Mouse (Mus musculus): ENCODE results near the gene Acaca.

Gene Acaca

DNA sequence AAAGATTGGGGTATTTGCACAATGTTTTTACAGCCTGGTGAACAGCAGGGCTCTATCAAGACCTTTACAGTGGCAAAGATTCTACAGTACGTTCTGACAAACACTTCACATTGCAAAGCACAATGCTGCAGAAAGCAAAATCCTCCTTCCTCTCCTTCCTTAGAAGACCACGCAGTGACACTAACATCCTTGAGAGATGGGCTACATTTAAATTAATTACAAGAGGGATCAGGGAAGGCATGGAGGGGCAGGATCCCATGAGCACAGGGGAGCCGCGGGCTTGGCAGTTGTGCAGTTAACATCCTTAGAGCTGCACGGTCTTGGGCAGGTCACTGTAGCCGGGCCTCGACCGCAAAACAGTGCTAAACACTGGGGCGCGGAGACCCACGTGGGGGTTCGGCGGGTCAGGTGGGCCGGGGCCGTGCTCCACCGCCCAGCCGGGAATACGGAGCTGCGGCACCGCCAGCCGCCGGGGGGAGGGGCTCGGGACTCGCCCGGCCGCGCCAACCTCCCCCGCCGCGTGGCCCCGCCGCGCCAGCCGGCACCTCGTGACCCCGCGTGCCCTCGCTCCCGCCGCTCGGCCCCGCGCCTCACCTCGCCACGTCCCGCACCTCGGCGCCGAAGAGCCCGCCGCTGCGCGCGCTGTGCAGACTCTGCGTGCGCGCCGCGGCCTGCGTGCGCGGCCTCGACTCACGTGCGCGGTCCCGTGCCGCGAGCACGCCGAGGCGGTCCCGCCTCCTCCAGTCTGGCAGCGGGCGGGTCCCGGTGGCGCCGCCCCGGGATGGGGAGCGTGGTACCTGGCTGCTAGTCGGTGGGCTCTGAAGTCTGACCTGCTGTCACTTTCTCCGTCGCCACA, at the start of gene Acaca, which contains the start of gene Tada2a:
Gene Acaca (plus strand): TSS at position 730 of the 856 bp plus-strand sequence.
Gene Tada2a (minus strand): TSS at position 658 of the 856 bp plus-strand sequence.
- peak; percentile 70 to 87 for DNase-seq (ENCODE audit: low spot score in 2 of 2)

DNA sequence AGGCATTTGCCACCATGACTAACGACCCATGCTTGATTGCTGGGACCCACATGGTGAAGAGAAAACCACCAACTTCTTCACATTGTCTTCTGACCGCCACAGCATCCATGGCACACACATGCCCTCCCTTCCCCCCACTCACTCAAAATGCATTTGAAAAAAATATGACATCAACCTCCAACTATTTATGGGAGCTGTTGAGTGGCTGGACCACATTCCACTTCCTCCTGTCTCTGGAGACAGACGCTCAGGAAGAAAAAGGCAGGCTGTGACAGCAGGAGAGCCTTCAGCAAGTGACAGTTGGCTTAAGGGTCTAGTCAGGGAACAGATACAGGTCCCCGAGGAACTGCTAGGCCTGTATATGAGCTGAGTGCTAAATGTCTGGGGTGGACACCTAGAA, 49.6 kb upstream of the Acaca start:
- no peak for DNase-seq (ENCODE audit: low spot score in 2 of 2)

DNA sequence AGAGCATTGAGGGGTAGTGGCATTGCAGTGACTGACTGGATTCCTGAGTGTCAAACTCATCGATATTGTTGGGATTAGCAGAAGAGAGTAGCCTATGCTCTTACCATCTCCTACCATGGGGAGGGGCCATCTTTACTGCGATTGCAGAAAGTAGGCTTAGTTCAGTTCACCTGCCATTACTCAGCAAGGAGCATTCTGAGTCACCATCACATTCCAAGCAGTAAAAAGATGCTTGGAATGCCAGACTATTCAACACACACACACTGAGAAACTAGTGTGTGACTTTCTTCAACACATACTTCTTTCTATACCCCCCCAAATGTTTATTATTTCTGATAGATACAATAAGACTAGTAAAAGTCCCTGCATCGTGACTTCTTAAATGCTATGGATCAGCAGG, 49.1 kb upstream of the Acaca start:
- DNase-seq (ENCODE audit: low spot score in 2 of 2), result no peak

DNA sequence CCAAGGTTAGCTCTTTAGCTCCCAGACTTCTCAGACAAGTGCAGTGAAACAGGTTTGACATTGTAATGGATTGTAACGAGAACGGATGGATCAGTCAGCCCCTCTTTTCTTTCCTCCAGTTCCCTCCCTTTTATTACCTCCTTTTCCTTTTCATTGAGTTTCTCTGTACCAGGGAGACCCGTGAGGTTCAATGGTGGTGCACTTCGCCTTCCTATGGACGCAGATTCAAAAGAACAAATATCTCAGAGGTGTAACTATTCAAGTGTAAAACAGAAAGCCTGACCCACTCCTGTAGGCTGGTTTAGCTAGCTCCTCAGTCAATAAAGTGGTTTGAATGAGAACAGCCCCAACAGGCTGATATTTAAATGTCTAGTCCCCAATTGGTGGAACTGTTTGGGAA, 47.6 kb upstream of the Acaca start:
- DNase-seq (ENCODE audit: low spot score in 2 of 2), result no peak

DNA sequence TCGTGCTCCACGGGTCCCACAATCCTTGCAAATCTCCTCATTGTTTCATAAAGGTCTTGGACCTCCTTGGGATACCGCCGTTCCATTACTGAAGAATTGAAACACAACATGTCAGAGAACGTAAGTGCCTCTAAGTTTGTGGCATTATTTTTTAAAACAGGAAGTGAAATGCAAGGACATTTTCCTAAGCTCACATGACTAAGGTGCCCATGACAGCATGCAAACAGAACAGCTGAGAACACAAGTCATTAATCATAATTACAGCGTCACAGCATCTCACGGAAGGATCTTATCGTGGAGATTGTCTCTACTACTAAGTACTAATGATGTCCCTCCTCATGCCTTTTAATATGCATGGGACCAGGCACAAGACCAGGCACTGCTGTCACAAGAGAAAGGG, 38.9 kb upstream of the Acaca start:
- no peak for DNase-seq (ENCODE audit: low spot score in 2 of 2)

DNA sequence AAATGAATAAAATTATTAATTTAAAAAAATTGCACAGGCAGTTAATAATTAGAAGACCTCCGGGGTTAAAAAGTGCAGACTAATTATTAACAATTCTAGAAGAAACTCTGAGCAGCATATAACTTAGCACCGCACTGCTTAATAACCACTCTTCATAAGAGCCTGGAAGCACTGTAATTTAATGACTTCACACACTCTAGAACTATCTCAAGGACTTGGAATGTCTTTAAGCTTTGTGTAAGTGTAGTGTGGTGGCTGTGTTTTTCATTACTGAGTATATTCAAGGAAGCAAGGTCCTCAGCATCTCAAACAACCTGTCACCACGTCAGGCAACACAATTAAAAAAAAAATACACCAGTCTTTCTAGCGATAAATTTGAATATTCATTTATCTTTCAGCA, 34.4 kb upstream of the Acaca start:
- no peak for DNase-seq (ENCODE audit: low spot score in 2 of 2)

DNA sequence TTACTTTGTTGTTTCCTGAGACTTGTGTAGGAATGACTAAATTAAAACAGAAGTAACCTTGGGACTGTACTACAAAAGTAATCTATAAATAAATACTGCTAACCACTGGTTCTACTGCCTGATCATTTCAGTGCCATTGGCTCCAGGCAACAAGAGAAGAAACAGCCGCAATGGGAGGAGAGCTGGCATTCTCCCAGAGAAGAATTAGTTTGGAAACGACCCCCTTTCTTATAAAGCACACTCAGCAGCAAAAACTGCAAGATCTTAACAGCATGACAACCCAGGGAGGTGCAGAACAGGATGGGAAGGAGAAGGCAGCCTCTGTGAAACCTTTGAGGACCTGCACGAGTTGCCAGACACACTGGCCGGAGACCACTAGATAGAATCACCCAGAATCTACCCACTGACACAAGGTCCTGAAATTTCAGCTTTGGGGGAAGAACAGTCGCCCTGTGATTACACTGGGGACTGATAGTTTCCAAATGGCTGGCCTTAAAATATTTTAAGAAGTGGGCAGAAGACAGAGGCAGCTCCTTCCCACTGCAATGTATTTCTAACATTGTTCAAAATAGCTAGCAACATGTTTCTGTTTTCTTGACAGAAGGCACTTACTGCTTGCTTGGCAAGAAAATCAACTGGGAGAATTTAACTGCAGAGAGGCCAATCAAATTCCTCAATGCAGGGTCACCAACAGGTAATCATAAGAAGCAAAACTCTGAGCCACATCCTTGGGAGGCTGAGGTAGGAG, 32.0 kb upstream of the Acaca start:
- no peak for DNase-seq (ENCODE audit: low spot score in 2 of 2)

DNA sequence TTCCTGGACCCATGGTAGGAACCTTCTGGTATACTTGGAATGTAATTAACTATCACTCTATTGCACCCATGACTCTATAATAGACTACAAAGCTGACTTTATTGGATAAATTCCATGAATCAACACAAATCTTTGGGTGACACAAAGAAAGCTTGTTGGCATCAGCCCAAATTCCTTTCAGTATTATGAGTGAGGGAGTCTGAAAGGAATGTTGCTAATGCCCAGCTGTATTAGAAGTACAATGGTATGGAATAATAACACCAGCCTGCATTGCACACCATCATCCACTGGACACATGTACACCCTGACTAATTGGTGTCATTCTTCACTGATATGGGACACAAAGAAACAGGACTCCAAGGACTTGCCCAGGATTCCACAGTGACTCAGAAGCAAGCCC, 28.3 kb upstream of the Acaca start:
- DNase-seq (ENCODE audit: low spot score in 2 of 2), result no peak

DNA sequence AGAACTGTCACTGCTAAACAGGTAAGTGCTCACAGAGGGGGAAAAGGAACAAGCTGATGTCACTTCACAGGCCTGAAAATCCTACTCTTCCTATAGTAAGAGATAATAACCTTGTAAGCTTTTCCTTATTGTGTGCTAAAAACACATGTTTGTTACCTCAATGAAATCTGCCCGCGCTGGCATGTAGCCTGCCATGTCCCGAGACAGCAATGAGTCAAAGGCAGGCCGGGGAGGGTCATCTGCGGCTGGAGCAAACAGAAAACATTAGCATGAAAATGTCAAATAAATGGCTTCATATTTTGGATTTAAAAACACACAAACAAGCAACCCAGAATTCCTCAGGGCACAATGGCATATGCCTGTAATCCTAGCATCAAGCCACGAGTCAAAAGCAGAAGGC, 25.4 kb upstream of the Acaca start:
- no peak for DNase-seq (ENCODE audit: low spot score in 2 of 2)

DNA sequence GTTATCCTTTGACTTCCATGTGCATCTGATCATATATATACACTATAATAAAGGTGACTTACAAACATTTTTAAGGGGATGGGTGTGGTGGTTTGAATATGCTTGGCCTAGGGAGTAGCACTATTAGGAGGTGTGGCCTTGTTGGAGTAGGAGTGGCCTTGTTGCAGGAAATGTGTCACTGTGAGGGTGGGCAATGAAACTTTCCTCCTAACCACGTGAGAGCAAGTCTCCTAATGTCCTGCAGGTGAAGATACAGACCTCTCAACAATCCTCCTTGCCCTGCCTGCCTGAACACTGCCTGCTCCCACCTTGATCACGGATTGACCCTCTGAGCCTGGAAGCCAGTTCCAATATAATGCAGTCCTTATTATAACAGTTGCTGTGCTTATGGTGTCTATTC, 22.3 kb upstream of the Acaca start:
- DNase-seq (ENCODE audit: low spot score in 2 of 2), result no peak

DNA sequence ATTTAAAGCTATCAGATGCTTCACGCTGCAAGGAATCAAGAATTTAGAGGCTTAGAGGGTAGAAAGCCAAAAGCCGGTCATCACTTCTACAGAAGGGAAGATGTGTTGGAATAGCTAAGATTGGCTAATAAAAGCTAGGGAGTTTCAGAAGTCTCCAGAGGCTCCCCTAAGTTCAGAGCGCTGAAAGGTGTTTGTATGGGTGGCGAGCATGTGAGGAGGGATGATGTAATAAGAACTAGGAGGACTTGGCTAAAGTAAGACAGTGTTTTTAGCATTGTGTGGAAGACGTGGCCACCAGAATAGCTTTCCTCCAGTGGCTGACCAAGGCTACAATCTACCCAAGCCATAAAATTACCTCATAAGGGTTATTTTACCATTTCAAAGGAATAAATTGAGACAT, 15.8 kb upstream of the Acaca start:
- no peak for DNase-seq (ENCODE audit: low spot score in 2 of 2)

DNA sequence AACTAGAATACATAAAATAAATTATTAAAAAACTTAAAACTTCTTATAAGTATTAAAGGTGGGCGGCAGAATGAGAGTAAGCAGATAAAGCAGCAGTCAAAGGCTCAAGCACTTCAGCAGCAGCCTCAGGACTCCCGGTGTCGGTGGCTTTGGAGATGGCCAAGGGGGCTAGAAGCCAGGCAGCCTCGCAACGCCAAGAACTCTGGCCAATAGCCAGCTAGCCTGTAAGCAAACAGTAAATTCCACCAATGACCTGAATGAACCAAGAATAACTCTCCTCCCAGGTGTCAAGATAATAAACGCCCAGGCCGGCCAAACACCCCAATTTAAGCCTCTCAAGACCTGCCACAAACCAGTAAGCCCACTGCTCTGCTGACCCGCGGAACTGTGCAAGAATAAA, 13.8 kb upstream of the Acaca start:
- no peak for DNase-seq (ENCODE audit: low spot score in 2 of 2)

DNA sequence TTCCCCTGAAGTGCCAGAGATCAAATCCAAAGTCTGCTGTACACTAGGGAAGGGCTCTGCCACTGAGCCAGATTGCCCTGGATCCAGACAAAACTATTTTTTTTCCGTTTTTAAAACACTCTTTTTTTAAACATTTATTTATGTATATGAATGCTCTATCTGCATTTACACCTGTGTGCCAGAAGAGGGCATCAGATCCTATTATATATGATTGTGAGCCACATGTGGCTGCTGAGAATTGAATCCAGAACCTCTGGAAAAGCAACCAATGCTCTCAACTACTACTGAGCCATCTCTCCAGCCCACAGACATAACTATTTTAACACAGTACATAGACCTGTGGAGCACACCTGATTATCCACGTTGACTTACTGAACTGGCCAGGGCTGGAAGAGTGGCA, 13.3 kb upstream of the Acaca start:
- DNase-seq (ENCODE audit: low spot score in 2 of 2), result no peak

DNA sequence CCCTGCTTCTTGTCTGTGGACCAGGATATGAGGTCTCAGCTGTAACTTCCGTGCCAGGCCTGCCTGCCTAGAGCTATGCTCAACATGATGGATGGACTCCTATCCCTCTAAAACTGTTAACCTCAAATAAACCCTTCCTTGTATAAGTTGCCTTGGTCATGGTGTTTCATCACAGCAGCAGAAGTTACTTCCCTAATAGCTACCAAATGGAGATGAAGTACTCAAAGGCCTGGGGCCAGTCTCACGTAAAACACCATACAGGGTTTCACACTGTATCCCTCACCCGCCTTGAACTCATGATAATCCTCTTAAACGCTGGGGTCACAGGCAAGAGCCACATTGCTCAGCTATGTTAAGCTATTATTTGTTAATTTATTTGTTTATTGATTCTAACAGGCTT, 12.0 kb upstream of the Acaca start:
- DNase-seq (ENCODE audit: low spot score in 2 of 2), result no peak

DNA sequence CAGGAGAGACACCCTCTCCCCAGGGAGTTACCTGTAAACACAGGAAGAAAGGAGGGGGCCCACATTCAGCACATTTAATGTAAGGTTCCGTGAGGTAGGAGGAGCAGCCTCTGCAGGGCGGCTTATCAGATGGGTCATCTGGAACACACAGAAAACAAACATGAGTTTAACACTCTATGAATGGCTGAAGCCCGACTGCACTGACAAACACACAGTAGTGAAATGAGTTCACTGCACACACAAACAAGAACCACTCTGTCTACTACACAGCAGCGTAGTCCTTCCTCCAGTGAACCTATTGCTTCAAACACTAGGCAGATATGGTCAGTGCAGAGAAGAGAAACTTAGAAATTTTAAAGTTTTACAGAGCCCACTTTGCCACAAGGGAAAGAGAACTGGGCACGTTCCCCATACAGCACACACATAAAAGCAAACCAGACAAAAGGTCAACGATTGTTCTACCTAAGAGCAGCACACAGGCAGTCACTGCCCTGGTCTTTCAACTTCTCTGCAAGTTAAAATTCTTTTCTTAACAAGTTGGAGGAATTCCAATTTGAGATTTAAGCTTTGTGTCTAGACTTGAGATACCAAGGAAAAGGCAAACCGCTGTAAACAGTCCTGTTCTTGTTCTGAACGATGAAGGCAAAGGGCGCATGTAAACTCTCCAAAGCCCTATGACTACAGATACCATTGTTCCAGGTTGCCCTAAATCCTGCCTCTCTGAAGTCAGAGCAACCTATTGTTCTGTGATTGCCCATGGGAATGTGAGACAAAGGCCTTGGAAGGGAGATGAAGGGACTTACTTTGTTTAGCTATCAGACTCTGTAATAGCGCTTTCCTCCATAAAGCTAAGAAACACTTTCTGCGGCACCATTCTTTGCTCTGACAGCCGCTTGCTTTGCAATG, 8.2 kb upstream of the Acaca start:
- no peak for DNase-seq (ENCODE audit: low spot score in 2 of 2)

DNA sequence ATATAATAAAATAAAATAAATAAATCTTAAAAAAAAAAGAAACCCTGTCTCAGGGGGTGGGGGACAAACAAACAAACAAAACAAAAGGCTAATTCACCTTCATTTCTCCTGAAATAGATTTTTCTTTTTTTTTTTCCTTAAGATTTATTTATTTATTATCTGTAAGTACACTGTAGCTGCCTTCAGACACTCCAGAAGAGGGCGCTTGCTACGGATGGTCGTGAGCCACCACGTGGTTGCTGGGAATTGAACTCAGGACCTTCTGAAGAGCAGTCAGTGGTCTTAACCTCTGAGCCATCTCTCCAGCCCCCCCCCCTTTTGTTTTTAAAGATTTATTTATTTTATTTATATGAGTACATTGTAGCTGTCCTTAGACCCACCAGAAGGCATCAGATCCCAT, 1.5 kb upstream of the Acaca start:
- no peak for DNase-seq (ENCODE audit: low spot score in 2 of 2)

DNA sequence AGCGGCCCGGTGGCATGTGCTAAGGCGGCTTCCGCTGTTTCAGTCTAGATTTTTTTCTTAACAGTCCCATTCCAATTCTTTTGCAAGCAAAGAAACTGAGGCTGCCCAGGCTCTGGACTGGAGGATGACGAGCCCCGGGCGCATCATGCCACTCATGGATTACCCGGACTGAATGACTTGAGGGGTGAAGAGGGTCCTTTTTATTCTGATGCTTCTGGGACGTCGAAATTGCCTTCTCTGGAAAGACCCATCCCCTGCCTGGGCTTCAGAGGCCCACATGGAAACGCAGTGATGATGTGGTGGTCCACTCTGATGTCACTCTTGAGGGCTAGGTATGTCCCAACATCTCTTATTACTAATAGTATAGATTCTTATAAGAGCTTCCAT, 320 bp downstream of the Acaca start:
- no peak for DNase-seq (ENCODE audit: low spot score in 2 of 2)

DNA sequence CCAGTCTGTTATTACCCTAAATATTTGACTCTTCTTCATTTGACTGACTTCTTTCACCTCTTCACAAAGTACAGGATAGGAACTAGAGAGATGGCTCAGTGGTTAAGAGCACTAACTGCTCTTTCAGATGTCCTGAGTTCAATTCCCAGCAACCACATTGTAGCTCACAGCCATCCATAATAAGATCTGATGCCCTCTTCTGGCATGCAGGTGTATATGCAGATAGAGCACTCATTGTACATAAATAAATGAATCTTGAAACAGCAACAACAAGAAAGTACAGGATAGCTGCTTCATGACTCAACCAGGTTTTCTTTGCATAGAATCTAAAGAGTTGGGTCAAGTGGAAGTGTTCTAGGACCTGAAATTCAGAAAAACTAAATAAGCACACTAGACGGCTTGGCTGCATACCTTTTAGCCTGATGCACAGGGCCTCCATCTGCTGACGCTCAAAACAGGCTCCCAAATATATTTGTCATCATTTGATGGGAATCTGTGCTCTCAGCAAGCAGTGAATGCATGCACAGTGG, 4.9 kb downstream of the Acaca start:
- DNase-seq (ENCODE audit: low spot score in 2 of 2), result no peak

DNA sequence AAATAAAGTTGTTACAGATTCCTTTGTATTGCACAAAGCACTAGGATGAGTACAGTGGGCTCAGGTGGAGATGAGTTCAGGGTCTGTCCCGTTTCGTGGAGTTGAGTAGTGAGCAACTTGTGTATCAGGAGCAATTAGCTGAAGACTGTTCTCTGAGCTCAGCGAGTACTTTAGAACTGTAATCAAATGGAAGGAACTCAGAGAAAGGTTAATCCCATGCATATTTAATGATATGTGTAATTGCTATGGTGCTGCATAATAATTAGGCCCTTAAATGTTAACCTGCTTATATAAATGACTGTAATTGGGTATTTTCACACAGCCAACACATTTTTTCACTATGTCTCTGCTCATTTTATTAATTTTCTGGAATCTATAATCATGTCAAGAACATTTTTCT, 7.0 kb downstream of the Acaca start:
- no peak for DNase-seq (ENCODE audit: low spot score in 2 of 2)

DNA sequence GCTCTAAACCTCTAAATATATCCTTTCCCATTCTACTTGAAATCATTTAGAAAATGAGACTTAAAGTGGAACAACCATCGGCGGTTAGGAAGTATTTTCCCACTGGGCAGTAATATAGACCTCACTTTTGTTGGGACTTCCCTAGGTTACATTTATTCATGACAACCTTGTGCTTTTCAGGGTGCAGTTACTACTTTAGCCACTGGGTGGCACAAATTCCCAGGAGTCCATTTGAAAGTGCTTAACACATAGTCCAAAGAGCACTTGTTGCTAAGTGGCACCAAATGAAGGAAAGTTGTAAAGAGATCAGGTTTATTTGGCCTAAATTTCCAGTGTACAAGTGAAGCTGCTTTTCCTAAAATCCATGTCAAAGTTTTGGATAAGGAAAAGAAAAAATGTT, 12.3 kb downstream of the Acaca start:
- peak; percentile 43 to 73 for DNase-seq (ENCODE audit: low spot score in 2 of 2)

DNA sequence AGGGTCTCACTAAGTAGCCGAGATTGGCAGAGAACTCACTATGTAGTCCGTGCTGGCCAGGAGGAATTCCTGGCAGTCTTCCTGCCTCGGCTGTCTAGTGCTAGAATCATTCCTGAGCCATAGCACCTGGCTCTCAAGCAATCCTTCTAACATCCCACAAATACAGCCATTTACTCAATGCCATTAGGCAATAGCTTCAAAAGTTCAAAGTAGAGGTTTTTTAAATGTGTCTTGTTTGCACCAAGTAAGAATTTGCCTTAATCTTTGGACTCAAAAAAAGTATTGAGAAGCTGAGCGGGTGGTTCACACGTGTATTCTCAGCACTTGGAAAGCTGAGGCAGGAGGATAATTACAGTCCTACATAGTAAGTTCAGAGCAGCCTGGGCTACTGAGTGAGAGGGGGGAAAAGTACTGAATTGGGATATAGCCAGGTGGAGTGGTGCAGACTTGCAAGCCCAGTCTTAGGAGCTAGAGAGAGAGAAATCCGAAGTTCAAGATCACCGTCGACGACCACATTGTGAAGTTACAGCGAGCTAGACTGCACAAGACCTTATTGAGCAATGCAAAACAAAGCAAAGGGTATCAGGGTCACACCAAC, 15.8 kb downstream of the Acaca start:
- no peak for DNase-seq (ENCODE audit: low spot score in 2 of 2)

DNA sequence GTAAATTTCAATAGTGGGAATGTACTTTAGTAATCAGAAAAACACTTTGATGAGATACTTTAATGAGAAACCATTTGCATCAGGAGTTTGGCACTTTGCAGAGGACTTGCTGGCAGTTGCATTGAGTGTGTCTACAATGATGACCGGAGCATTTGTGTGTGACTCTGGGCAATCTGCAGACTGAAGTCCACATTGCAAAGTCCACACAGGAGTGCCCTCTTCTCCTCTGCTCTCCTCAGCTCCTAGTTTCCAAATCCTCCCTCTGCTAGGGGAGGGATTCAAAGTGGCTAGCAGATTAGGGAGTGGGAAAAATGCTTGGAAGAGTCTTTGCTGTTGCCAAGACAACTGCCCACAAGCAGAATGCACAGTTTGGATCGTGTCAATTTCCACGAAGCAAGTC, 16.6 kb downstream of the Acaca start:
- no peak for DNase-seq (ENCODE audit: low spot score in 2 of 2)

Measured in spleen, postnatal 4 days (tissue).